13 mouse cellular contexts compared by ENCODE assay signal in genomic region chr17:63662251-63662650, GRCm38 (mm10).
DNase-seq lines count a peak whose midpoint lies in the region; ATAC-seq and TF ChIP-seq lines count a peak whose summit lies in the region.
"Had no signal": no experiment of that assay in that cellular context is flagged by ENCODE, and none has a peak within 500 bp of the region (broad histone marks: within the 10 kb centered on the region; RNA-seq: fewer than 3 reads in every experiment).

No protein-coding gene starts in this region.

- no peak overlapping the region for H3K9ac ChIP-seq in heart, embryonic 15.5 days
- H3K9ac ChIP-seq in lung, embryonic 14.5 days = no peak overlapping the region
- no peak overlapping the region for H3K9ac ChIP-seq in neural tube, embryonic 14.5 days (replicated peaks; ENCODE audit: low read depth, low read length)
- H3K9ac ChIP-seq: liver, embryonic 13.5 days had no signal

- ATAC-seq in heart, embryonic 15.5 days (replicated peaks; ENCODE audit: insufficient number of reproducible peaks, insufficient read depth, low FRiP score, low read depth) = no peak
- 0 out of 2 replicates have a peak, but pooled peaks have one; percentile 18 for ATAC-seq in lung, embryonic 14.5 days (ENCODE audit: insufficient read depth)
- ATAC-seq in neural tube, embryonic 14.5 days (ENCODE audit: low read depth) = no peak
- ATAC-seq: activated CD4-positive, CD25-positive, alpha-beta regulatory T cell, adult 4 months had no signal

- no peaks in the 10 kb centered on the region for H3K27me3 ChIP-seq in heart, embryonic 15.5 days
- no peaks in the 10 kb centered on the region for H3K27me3 ChIP-seq in lung, embryonic 14.5 days (ENCODE audit: insufficient read depth, low read length)
- H3K27me3 ChIP-seq in neural tube, embryonic 14.5 days (ENCODE audit: control insufficient read depth, insufficient read depth, low read length) = no peaks in the 10 kb centered on the region
- H3K27me3 ChIP-seq: liver, embryonic 13.5 days had no signal

- no peak overlapping the region for H3K4me2 ChIP-seq in heart, embryonic 15.5 days
- peak overlapping the region; percentile 8; the same call in 1 of the 2 replicates for H3K4me2 ChIP-seq in lung, embryonic 14.5 days
- H3K4me2 ChIP-seq in neural tube, embryonic 14.5 days (ENCODE audit: low read depth, low read length) = peak overlapping the region; percentile 26; the same call in 1 of the 2 replicates
- H3K4me2 ChIP-seq: heart, embryonic 11.5 days; liver, embryonic 13.5 days had no signal

- DNase-seq in heart, adult 11 months = no peak
- peak; percentile 32 for DNase-seq in lung, embryonic 14.5 days
- no peak for DNase-seq in lung, adult 2 months
- peak; percentile 24 for DNase-seq in forelimb bud, embryonic 11.5 days (ENCODE audit: low read depth, low spot score)
- no peak for DNase-seq in layer of hippocampus, postnatal 10 days (ENCODE audit: low spot score in 2 of 2)
- DNase-seq in adrenal gland, adult 8-10 months = no peak
- DNase-seq: cerebellum, postnatal 14 days; layer of hippocampus, postnatal 36 days; liver, embryonic 13.5 days had no signal

- no peaks in the 10 kb centered on the region for H3K36me3 ChIP-seq in heart, embryonic 15.5 days
- H3K36me3 ChIP-seq in lung, embryonic 14.5 days (ENCODE audit: insufficient read depth) = no peaks in the 10 kb centered on the region
- no peaks in the 10 kb centered on the region for H3K36me3 ChIP-seq in neural tube, embryonic 14.5 days (ENCODE audit: control insufficient read depth, insufficient read depth, low read length)
- H3K36me3 ChIP-seq: liver, embryonic 13.5 days had no signal

- no peak for TF ChIP-seq CTCF in lung, embryonic 14.5 days (IDR thresholded peaks at IDR 0.05; ENCODE audit: low read depth)
- no peak for TF ChIP-seq CTCF in lung, adult 2 months (IDR thresholded peaks at IDR 0.05; ENCODE audit: insufficient read depth, low read length)

- 59% methylated on average over 12 of the region's 12 CpGs for WGBS in heart, embryonic 15.5 days
- WGBS in lung, embryonic 14.5 days = 43% methylated on average over 12 of the region's 12 CpGs
- 54% methylated on average over 12 of the region's 12 CpGs for WGBS in lung, adult 2 months
- 37% methylated on average over 12 of the region's 12 CpGs for WGBS in neural tube, embryonic 14.5 days

- no peaks in the 10 kb centered on the region for H3K9me3 ChIP-seq in heart, embryonic 15.5 days (replicated peaks)
- H3K9me3 ChIP-seq in lung, embryonic 14.5 days (ENCODE audit: low read depth, low read length) = no peaks in the 10 kb centered on the region
- no peaks in the 10 kb centered on the region for H3K9me3 ChIP-seq in neural tube, embryonic 14.5 days (ENCODE audit: control insufficient read depth, low read length)
- H3K9me3 ChIP-seq: liver, embryonic 13.5 days had no signal

- no peaks in the 10 kb centered on the region for H3K4me1 ChIP-seq in heart, embryonic 15.5 days (replicated peaks)
- H3K4me1 ChIP-seq in lung, embryonic 14.5 days (ENCODE audit: insufficient read depth) = no peaks in the 10 kb centered on the region
- H3K4me1 ChIP-seq in lung, adult 2 months (ENCODE audit: control insufficient read depth, insufficient read depth, low read length) = no peaks in the 10 kb centered on the region
- no peaks in the 10 kb centered on the region for H3K4me1 ChIP-seq in neural tube, embryonic 14.5 days (ENCODE audit: control insufficient read depth, insufficient read depth, low read length)
- H3K4me1 ChIP-seq: liver, embryonic 13.5 days had no signal

- H3K4me3 ChIP-seq in heart, embryonic 15.5 days = no peak overlapping the region
- no peak overlapping the region for H3K4me3 ChIP-seq in lung, embryonic 14.5 days (ENCODE audit: low read depth, low read length)
- H3K4me3 ChIP-seq in lung, adult 2 months (replicated peaks; ENCODE audit: extremely low read depth, low read depth, low read length) = no peak overlapping the region
- no peak overlapping the region for H3K4me3 ChIP-seq in neural tube, embryonic 14.5 days (ENCODE audit: low read depth, low read length)
- H3K4me3 ChIP-seq: liver, embryonic 13.5 days had no signal

- no peak for TF ChIP-seq POLR2A in lung, adult 2 months (IDR thresholded peaks at IDR 0.05; ENCODE audit: borderline replicate concordance, extremely low read depth, low read depth, low read length)

- H3K27ac ChIP-seq in heart, embryonic 15.5 days = peak overlapping the region; percentile 61
- H3K27ac ChIP-seq in lung, embryonic 14.5 days (ENCODE audit: low read depth) = 0 out of 2 replicates have a peak overlapping the region, but pooled peaks have one; percentile 37
- no peak overlapping the region for H3K27ac ChIP-seq in neural tube, embryonic 14.5 days (ENCODE audit: low read depth, low read length)
- H3K27ac ChIP-seq: liver, embryonic 13.5 days had no signal

Comparison
In these comparisons a context has a peak if more than half of its experiments do, and no peak if none do; other contexts are left out.
1. DNase-seq: peak in lung, embryonic 14.5 days (single experiment) and forelimb bud, embryonic 11.5 days (single experiment); none in heart, adult 11 months (single experiment), lung, adult 2 months (single experiment), layer of hippocampus, postnatal 10 days (0 of 2) and adrenal gland, adult 8-10 months (single experiment).